Mouse (Mus musculus): ENCODE measurements at regions not wholly inside any gene's neighbourhood (a gene's known extent, or its start where the extent isn't known, plus 50 kb on each side); places are given as distances from the start of the nearest gene placed in this dataset.

GRCm38 (mm10) chr2:116322039-116322770 is 256.6 kb upstream of the Meis2 start:
- TF ChIP-seq CTCF (IDR thresholded peaks at IDR 0.05; ENCODE audit: low read depth) (no peak), EP300 (IDR thresholded peaks at IDR 0.05; ENCODE audit: low read depth) (no peak)

All from heart, postnatal 0 days (tissue).